ENCODE assay signal across 8 mouse cellular contexts in genomic region chr10:42031021-42031420, GRCm38 (mm10). TPM values are rescaled to one million over a fixed set of nuclear protein-coding genes. Genes with fewer than 3 reads are reported as not detected.
DNase-seq lines count a peak whose midpoint lies in the region; ATAC-seq lines count a peak whose summit lies in the region.

No protein-coding gene starts in this region.

- H3K36me3 ChIP-seq in hindbrain, embryonic 15.5 days: no peaks in the 10 kb centered on the region

- H3K27me3 ChIP-seq in hindbrain, embryonic 15.5 days: no peaks in the 10 kb centered on the region

- no peak overlapping the region for H3K4me3 ChIP-seq in hindbrain, embryonic 15.5 days

- peak; percentile 30; the same call in 1 of the 2 replicates for ATAC-seq in hindbrain, embryonic 15.5 days (ENCODE audit: low FRiP score, low read depth)

- WGBS in hindbrain, embryonic 15.5 days: 17% methylated on average over 16 of the region's 16 CpGs

- H3K9ac ChIP-seq in hindbrain, embryonic 15.5 days: no peak overlapping the region

- H3K4me1 ChIP-seq in hindbrain, embryonic 15.5 days (replicated peaks): peaks cover 6% of the 10 kb centered on the region

- peak overlapping the region; percentile 47 for H3K4me2 ChIP-seq in hindbrain, embryonic 15.5 days

- no peaks in the 10 kb centered on the region for H3K9me3 ChIP-seq in hindbrain, embryonic 15.5 days

- no peak overlapping the region for H3K27ac ChIP-seq in hindbrain, embryonic 15.5 days (replicated peaks)

- DNase-seq in T-cell, adult 2 months (ENCODE audit: low spot score): peak; percentile 84
- DNase-seq in cerebellum, postnatal 36 days: peak; percentile 91
- DNase-seq in frontal cortex, postnatal 36 days (ENCODE audit: low spot score in 2 of 2): peak; percentile 61 to 84
- peak; percentile 78 for DNase-seq in left cerebral cortex, adult 11 months (ENCODE audit: low spot score)
- peak; percentile 89 for DNase-seq in lung, postnatal 4 days
- DNase-seq in retina, postnatal 7 days (ENCODE audit: low read depth, low spot score): peak; percentile 47
- DNase-seq in urinary bladder, adult 18-20 months (ENCODE audit: low spot score in 2 of 2): peak; percentile 74 to 78

RNA-seq across cellular contexts. Expression of gene Armc2, which starts 12.8 kb away (rescaled TPM):
- polyA plus RNA-seq in hindbrain, embryonic 15.5 days (2015; fragmentation: Nextera tagmentation; extraction: Ambion mirVana): 9.4 and 12.5 TPM in 2 replicates
